Mouse (Mus musculus): Measurements from ENCODE around the gene Lrp3. TPM values are rescaled to one million over a fixed set of nuclear protein-coding genes. Genes with fewer than 3 reads are reported as not detected.
A peak's percentile ranks its signal among the peaks of the same experiment; 100 is the strongest.

The Lrp3 gene
- polyA plus RNA-seq, 1 experiment from 2014 or later = 1.6 TPM

DNA sequence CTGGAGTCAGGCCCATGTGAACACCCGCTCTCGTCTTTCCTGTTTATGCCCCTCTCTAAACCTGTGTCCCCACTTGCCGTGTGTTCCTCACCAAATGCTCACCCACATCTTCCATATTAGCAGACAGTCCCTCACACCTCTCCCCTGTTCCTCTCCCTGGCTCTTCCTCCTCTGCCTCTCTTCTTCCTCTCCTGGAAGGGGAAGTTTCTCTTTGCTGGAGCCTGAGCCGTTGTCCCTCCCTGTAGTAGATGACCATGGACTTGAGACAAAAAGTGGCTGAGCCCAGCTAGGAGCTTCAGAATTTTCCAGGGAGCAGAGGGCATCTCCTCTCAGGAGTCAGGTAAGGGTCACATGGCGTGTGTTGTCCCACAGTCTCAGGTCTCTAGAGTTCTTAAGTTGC, 48.3 kb downstream of the Lrp3 start:
- Histone ChIP-seq H3K27me3 (replicated peaks; ENCODE audit: control insufficient read depth, insufficient read depth, low read length) (no peaks in the 10 kb centered on the region), H3K9me3 (ENCODE audit: control insufficient read depth) (no peaks in the 10 kb centered on the region), H3K4me2 (replicated peaks; ENCODE audit: low read depth) (no peak overlapping the region), H3K36me3 (ENCODE audit: control insufficient read depth, insufficient read depth) (no peaks in the 10 kb centered on the region), H3K27ac (ENCODE audit: low read depth, low read length) (no peak overlapping the region), H3K4me1 (replicated peaks; ENCODE audit: control insufficient read depth, insufficient read depth, low read length) (0 out of 2 replicates have a peak, but pooled peaks cover 3% of the 10 kb centered on the region), H3K9ac (ENCODE audit: low read depth, low read length) (no peak overlapping the region), H3K4me3 (ENCODE audit: low read depth, low read length) (no peak overlapping the region)
- no peak for TF ChIP-seq CTCF (IDR thresholded peaks at IDR 0.05; ENCODE audit: low read depth)
- 84% methylated on average over 5 of the region's 5 CpGs for WGBS
- no peak for ATAC-seq

DNA sequence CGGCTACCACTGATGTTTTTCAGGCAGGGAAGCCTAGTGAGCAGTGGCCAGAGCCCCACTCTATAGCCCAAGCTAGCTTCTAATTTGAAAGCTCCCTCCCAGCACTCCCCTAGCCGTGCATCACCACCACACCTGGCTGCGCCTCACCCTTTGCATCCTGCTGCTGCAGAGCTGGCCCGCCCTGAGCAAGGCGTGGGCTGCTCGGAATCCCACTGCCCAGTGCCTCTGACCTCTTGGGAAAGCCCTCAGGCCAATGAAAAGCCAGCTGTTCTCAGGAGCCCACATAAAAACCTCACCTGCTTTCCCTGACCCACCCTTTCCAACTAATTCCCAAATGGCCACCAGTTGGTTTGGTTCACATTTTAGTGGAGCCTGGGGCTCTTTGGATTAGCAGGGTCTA, 51.2 kb downstream of the Lrp3 start:
- Histone ChIP-seq H3K4me2 (replicated peaks; ENCODE audit: low read depth) (no peak overlapping the region), H3K9me3 (ENCODE audit: control insufficient read depth) (no peaks in the 10 kb centered on the region), H3K36me3 (ENCODE audit: control insufficient read depth, insufficient read depth) (no peaks in the 10 kb centered on the region), H3K9ac (ENCODE audit: low read depth, low read length) (no peak overlapping the region), H3K27ac (ENCODE audit: low read depth, low read length) (no peak overlapping the region), H3K27me3 (replicated peaks; ENCODE audit: control insufficient read depth, insufficient read depth, low read length) (no peaks in the 10 kb centered on the region), H3K4me3 (ENCODE audit: low read depth, low read length) (no peak overlapping the region), H3K4me1 (replicated peaks; ENCODE audit: control insufficient read depth, insufficient read depth, low read length) (0 out of 2 replicates have a peak, but pooled peaks cover under 1% of the 10 kb centered on the region)
- TF ChIP-seq CTCF (IDR thresholded peaks at IDR 0.05; ENCODE audit: low read depth) = no peak
- 74% methylated on average over 6 of the region's 6 CpGs for WGBS
- no peak for ATAC-seq

DNA sequence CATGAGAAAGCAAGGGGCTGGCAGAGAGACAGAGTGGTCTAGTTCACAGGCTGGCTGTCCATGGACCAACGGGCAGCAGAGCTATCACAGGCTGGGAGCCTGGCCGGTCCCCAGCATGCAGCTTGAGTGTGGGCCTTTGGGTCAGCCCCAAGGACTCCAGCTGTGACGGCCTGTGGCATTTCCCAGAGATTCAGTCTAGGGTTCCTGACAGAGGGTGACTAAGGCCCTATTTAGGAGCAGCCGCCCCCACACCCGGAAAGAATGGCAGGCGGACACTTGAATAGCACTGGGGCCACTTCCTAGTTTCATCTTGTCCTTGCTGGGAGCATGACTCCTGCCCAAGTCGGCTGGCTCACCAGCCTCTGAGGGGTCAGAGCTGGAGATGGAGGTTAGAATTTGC, 51.7 kb downstream of the Lrp3 start:
- no peak overlapping the region for H3K4me2 ChIP-seq (replicated peaks; ENCODE audit: low read depth)
- WGBS = 69% methylated on average over 7 of the region's 7 CpGs

DNA sequence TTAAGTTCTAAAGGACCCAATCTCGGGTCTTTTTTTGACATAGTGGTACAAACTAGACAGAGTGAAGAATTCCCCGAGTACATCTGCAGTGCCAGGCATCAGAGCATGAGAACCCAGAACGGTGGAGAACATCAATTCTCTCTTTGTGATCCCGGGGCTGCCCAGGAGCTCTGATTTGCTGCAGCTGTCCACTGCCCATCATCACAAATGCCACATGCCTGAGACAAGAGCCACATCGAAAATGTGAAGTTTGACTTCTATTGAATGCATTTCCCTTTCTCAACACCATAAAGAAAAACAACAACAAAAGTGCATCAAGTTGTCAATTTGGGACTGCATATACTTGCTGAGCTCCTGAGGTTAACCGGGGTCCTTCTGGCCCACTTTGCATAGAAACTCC, 52.9 kb downstream of the Lrp3 start:
- no peak overlapping the region for H3K27ac ChIP-seq (ENCODE audit: low read depth, low read length)

More for the DNA sequence above, 51.7 kb downstream of the Lrp3 start:
- Histone ChIP-seq H3K36me3 (ENCODE audit: control insufficient read depth, insufficient read depth) (no peaks in the 10 kb centered on the region), H3K4me3 (ENCODE audit: low read depth, low read length) (no peak overlapping the region), H3K27ac (ENCODE audit: low read depth, low read length) (no peak overlapping the region), H3K9me3 (ENCODE audit: control insufficient read depth) (no peaks in the 10 kb centered on the region), H3K27me3 (replicated peaks; ENCODE audit: control insufficient read depth, insufficient read depth, low read length) (no peaks in the 10 kb centered on the region), H3K9ac (ENCODE audit: low read depth, low read length) (no peak overlapping the region), H3K4me1 (replicated peaks; ENCODE audit: control insufficient read depth, insufficient read depth, low read length) (no peaks in the 10 kb centered on the region)
- TF ChIP-seq CTCF (IDR thresholded peaks at IDR 0.05; ENCODE audit: low read depth) = no peak
- ATAC-seq = no peak

DNA sequence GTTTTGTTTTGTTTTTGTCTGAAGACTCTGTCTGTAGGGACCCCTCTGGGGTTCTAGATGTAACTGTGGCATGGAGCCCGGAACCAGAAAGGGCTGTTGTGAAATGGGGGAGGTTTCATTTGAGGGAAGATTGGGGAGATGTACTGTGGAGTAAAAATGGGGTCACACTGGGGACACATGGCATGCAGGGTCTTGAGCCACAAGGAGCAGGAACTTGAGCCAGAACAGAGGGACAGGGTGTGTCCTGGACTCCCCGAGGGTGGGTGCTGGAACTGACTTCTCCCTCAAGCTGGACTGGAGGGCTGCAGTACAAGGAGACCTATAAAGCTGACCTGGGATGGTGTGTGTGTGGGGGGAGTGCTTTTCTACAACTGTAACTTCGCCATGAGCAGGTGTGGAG, 57.8 kb downstream of the Lrp3 start:
- no peak overlapping the region for H3K4me3 ChIP-seq (ENCODE audit: low read depth, low read length)
- 73% methylated on average over 3 of the region's 3 CpGs for WGBS
- no peaks in the 10 kb centered on the region for H3K9me3 ChIP-seq (ENCODE audit: control insufficient read depth)
- H3K4me2 ChIP-seq (replicated peaks; ENCODE audit: low read depth) = no peak overlapping the region
- no peaks in the 10 kb centered on the region for H3K27me3 ChIP-seq (replicated peaks; ENCODE audit: control insufficient read depth, insufficient read depth, low read length)
- H3K4me1 ChIP-seq (replicated peaks; ENCODE audit: control insufficient read depth, insufficient read depth, low read length) = no peaks in the 10 kb centered on the region
- no peak overlapping the region for H3K27ac ChIP-seq (ENCODE audit: low read depth, low read length)
- no peak for TF ChIP-seq CTCF (IDR thresholded peaks at IDR 0.05; ENCODE audit: low read depth)
- ATAC-seq = no peak
- no peak overlapping the region for H3K9ac ChIP-seq (ENCODE audit: low read depth, low read length)
- no peaks in the 10 kb centered on the region for H3K36me3 ChIP-seq (ENCODE audit: control insufficient read depth, insufficient read depth)

More for the DNA sequence above, 52.9 kb downstream of the Lrp3 start:
- Histone ChIP-seq H3K4me3 (ENCODE audit: low read depth, low read length) (no peak overlapping the region), H3K9me3 (ENCODE audit: control insufficient read depth) (no peaks in the 10 kb centered on the region), H3K36me3 (ENCODE audit: control insufficient read depth, insufficient read depth) (no peaks in the 10 kb centered on the region), H3K4me1 (replicated peaks; ENCODE audit: control insufficient read depth, insufficient read depth, low read length) (no peaks in the 10 kb centered on the region), H3K4me2 (replicated peaks; ENCODE audit: low read depth) (no peak overlapping the region), H3K27me3 (replicated peaks; ENCODE audit: control insufficient read depth, insufficient read depth, low read length) (no peaks in the 10 kb centered on the region), H3K9ac (ENCODE audit: low read depth, low read length) (no peak overlapping the region)
- WGBS = 78% methylated on average over 6 of the region's 6 CpGs
- no peak for TF ChIP-seq CTCF (IDR thresholded peaks at IDR 0.05; ENCODE audit: low read depth)
- no peak for ATAC-seq

DNA sequence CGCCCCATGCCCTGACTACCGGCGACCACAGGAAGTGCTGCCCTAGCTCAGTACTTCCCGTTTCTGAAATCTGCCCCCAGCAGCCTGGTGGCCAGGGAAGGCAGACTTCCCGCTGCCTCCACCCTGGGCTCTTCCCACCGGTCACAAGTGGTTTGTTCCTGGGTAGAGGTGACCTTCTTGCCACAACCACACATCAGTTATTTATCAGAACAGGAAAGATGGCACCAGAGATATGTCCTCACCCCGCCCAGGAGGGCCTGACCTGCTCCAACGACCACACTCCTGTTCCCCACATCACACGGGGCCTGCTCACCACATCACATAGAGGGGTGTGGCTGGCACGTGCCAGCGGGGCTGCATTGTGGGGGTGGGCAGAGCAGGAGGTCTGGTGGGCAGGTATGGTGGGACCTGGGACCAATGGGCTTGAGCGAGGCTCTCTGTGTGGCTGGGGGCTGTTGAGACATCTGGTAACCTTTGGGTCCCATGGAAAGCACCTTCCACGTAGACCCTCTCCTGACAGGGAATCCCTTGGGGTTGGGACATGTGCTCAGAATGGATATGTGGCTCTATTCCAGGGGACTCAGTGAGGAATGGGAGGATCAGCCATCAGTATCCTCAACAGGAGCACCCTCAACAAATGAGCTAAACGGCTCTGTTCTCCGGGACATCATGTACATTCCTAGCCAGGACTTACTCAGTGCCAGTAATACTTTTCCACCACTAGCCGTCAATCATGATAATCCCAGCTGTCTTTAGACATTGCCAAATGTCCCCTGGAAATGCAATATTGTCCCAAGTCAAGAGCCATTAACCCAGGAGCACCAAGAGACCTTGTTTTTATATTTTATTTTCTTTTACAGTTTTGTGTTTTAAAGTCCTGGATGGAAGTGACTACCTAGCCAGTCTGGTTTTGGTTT, 58.5 kb downstream of the Lrp3 start:
- Histone ChIP-seq H3K9me3 (ENCODE audit: control insufficient read depth) (no peaks in the 10 kb centered on the region), H3K4me3 (ENCODE audit: low read depth, low read length) (no peak overlapping the region), H3K36me3 (ENCODE audit: control insufficient read depth, insufficient read depth) (no peaks in the 10 kb centered on the region), H3K4me2 (replicated peaks; ENCODE audit: low read depth) (no peak overlapping the region), H3K27me3 (replicated peaks; ENCODE audit: control insufficient read depth, insufficient read depth, low read length) (no peaks in the 10 kb centered on the region), H3K9ac (ENCODE audit: low read depth, low read length) (no peak overlapping the region), H3K4me1 (replicated peaks; ENCODE audit: control insufficient read depth, insufficient read depth, low read length) (no peaks in the 10 kb centered on the region), H3K27ac (ENCODE audit: low read depth, low read length) (no peak overlapping the region)
- TF ChIP-seq CTCF (IDR thresholded peaks at IDR 0.05; ENCODE audit: low read depth) = no peak
- 67% methylated on average over 16 of the region's 16 CpGs for WGBS
- peak; percentile 16; the same call in 1 of the 2 replicates for ATAC-seq

All from intestine, postnatal 0 days (tissue).